Mouse (Mus musculus) adipocyte (in vitro differentiated cells): Measurements from ENCODE around the gene Ptger3.

Experiments
- DNase-seq: peaks from one replicate; pipeline ENCODE4 v3.0.0-alpha.2; 2016; ENCODE audit warnings: low spot score

The Ptger3 gene

DNA sequence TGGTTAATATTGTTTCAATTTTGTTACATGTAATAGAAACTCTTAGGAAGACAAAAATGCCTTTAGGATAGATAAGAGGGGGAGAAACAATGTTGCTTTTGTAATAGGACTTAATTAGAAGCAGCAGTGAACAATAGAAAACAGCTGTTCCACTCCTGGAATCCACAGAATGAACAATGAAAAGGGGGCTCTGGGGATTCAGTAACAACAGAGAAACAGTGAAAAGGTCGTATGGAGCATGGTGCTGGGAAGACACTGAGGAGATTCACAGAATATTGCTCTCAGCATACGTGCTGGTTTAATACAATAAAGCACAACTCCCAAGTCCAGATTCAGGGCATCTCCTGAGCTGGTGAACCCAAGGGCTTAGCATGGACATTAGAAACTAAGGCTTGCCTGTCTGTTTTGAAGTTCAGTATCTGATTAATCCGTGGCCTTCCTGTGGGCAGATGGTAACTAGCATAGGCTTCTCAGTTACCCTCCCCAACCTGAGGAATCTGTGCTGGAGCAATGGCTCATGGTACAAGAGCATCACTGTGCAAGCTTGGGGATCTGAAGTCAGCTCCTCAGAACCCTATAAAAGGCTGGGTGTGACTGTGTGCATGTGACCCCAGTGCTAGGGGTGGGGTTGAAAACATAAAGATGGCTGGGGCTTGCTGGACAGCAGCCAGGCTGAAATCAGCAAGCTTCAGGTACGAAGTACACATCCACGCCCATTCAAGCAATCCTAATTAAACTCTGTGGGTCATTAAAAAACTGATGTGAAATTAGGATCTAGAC, 16.1 kb downstream of the Ptger3 start:
- DNase-seq, result peak; percentile 29

DNA sequence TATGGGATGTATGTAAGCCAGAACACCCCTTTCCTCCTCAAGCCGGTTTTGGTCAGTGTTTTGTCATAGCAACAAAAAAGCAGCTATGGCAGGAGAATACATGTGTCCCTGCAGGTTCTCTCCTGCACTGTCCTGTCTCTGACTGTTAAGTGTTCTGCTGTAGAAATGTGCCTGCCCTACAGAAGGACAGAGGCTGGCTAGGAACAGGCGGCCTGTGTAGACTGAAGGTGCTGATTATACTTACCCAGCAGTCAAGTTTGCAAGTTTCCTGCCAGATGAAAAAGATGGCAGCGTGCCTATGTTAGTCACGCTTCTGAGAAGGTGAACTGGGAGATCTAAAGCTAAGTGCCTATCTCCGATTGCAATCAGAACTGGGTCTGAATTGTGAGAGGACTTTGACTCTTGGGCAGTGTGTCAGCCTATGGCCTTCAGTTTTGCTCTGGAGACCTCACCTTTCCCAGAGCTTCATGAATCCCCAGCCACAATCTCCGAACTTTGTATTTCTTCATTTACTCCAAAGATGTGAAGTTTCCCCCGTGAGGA, 31.2 kb downstream of the Ptger3 start:
- no peak for DNase-seq

DNA sequence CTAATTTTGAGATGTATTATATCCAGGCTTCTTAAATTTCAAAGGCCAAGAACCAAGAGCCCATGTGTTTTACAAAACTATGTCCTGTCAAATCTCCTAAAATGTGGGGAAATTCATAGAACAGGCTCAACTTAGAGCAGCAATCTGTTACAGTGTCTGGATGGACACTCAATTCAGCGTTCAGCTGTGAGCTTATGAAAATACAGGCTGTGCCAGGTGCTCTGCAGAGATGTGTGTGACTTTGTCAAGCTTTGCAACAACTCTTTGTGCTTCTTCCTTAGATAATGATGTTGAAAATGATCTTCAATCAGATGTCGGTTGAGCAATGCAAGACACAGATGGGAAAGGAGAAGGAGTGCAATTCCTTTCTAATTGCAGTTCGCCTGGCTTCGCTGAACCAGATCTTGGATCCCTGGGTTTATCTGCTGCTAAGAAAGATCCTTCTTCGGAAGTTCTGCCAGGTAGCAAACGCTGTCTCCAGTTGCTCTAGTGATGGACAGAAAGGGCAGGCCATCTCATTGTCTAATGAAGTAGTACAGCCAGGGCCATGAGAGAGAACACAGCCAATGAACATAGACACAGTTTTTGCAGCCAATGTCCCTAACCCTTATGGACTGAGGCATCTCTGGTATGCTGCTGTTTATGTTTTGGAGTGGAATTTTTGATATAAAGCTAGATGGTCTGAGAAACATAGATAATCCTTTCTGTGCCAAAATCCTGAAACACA, 38.2 kb downstream of the Ptger3 start:
- DNase-seq, result no peak

DNA sequence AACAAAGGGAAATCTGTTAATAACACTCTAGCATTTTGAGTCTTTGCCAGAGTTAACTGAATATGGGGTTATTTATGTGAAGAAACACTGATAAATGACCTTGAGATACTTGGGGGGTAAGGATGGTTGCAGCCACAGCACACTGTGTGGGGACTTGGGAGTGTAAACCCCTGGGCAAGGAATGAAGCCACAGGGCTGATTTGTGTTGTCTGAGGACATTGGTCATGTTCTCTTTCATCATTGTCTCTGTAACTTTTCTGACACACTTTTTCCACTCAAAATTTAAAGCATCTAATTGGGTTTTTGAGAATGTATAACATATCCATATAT, 38.7 kb downstream of the Ptger3 start:
- DNase-seq, result no peak

DNA sequence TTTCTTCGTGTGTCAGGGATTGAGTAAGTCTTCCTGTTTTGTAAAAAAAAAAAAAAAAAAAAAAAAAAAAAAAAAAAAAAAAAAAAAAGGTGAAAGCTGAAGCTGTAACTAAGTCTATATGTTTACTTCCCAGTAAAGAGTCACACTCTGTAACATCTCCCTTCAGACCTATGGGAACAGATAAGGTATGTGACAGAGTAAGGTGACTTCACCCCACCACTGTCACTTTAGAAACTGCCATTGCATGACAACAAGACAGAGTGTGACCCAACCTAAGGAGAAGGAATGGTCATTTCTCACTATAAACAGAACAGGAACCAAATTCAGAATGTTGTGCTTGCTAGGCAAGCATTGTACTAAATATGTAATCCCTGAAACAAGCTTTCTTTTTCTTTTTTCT, 46.9 kb downstream of the Ptger3 start:
- no peak for DNase-seq

DNA sequence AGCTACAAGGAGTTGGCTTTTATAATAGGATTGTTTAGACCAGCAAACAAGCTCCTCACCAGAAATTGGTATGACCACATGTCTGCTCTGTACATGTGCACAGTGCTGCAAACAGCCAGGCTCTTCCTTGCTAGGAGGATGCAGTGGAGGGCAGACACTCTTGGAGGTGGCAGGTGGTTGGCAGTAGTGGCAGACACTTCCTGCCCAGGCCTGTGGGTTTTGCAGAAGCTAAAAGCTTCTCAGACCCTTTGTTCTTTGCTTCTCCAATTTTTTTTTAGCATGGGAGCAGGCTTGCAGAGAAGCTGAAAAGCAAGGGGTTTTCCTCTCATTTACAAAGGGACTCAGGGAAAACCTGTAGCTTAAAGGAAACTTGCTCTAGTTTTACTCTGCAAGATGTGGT, 50.3 kb downstream of the Ptger3 start:
- DNase-seq, result no peak

DNA sequence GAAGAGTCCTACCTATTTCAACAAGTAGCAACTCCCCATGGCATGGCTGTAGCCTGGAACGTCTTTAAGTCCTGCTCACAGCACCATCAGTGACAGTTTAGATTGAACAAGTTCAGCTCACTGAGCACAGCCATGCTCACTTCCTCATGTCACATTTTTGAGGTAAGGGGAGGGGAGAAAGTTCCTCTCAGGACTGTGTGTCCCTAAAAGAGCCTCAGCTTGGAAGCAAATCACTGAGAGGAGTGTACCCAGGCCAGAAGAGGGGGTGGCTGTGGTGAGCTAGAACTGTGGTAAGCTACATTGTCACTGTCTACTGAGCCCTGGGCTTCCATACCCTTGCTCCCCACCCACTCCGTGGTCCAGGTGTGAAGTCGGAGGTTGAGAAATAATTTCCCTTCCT, 60.7 kb downstream of the Ptger3 start:
- no peak for DNase-seq

DNA sequence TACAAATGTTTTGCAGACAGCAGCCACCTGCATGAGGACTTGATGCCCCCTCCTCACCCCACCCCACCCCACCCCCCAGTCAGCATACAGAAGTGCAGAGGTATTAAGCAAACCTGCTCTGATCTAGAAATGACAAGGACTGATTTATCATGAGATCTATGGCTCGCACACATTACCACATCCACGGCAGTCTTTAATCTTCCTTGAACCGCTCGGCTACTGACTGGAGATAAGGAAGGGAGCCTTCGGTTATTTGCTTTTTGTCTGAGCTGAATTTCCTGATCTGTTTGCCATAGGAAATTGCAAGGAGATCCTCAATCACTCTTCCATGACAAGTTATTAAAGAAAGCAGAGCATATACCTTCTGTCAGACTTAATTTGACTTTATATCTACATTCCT, 64.0 kb downstream of the Ptger3 start:
- DNase-seq, result no peak

DNA sequence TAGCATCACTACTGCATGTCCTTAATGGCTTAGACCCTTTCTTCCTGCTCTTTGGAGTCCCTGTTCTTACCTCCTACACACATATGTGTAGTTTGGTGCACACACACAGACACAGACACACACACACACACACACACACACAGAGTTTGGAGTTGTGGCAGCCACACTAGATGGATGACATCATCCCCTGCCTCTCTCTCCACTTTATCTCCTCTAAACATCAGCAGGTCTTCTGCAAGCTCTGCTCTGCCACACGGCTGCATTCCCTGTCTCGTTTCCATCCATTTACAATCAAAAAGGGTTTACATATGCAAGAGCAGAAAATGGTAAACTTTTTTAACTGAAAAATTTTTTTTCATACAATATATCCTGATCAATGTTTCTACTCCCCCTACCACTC, 64.7 kb downstream of the Ptger3 start:
- DNase-seq, result no peak

DNA sequence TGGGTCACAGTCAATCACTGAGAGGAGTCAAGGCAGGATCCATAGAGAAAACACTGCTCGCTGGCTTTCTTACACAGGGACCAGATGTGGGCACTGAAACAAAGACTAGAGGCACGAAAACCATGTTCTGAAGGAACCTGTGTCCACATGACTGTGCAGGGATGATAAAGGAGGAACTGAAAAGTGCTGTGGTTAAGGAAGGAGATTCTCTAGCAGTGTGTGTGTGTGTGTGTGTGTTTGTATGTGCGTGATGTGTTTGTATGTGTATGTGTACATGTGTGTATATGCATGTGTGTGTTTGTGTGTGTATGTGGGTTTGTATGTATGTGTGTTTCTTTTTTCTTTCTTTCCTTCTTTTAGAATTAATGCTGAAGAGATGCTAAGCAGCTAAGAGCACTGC, 67.7 kb downstream of the Ptger3 start:
- DNase-seq, result no peak

DNA sequence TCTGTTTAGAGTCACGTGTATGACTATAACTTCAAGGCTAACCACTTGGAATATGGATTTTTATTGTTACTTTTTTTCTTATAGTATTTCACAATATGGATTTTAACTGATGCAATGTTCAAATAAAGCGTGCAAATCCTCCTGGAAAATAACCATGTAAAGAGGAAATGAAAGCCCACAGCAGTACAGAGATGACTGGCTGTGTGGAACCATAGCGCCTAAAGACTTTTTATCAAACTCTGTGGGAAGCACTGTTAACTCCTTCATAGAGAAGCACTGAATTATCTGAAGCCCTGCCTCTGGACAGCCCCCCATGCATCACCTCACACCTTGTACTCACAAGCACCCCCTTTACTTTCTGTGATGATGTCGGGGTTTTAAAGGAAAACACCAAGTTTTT, 69.0 kb downstream of the Ptger3 start:
- no peak for DNase-seq

DNA sequence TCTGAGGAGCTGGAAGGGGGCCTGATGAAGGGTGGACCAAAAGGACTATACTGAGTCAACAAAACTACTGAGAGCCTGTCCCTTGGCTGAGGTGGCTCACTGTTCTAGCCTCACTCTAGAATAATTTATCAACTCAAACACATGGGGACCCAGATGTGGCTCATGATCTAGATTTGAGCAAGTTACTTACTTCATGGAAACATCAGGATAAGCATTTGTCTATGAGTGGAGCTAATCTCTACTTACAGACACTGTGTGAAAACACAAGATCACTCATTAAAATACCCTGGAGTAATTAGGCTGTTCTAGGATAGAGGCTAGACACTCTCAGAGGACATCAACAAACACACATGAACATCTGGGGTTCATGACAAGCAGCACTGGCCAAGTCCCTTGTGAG, 70.2 kb downstream of the Ptger3 start:
- no peak for DNase-seq

DNA sequence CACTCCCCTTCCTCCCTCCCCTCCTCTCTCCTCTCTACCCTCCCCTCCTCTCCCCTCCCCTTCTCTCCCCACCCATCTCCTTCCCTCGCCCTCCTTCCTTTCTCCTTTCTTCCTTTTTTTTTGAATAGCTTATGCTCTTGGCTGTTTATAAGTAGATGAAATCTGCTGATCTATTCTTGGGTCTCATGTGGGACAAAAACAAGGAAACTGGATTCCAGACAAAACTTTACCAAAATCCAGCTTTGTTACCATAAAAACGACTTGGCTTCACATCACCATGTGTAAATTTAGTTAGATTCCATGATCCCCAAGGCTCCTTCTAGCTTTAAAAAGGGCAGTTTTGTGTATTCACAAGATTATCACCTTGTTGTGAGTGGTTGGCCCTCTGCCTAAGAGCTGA, 70.6 kb downstream of the Ptger3 start:
- DNase-seq, result no peak

DNA sequence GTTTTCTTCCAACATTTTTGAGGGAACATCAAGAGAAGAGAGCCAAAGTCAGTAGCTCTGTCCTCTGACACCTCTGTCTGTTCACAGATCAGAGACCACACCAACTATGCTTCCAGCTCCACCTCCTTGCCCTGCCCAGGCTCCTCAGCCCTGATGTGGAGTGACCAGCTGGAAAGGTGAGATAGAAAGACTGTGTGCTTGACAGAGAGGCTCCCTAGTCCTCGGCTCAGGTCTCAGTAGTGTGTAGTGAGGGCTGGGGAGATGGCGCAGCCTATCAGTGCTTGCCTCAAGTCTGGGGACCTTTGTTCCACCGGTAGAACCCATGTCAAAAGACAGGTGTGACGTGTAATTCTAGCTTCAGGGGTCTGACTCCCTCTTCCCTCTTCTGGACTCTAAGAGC, 74.9 kb downstream of the Ptger3 start:
- DNase-seq, result no peak

DNA sequence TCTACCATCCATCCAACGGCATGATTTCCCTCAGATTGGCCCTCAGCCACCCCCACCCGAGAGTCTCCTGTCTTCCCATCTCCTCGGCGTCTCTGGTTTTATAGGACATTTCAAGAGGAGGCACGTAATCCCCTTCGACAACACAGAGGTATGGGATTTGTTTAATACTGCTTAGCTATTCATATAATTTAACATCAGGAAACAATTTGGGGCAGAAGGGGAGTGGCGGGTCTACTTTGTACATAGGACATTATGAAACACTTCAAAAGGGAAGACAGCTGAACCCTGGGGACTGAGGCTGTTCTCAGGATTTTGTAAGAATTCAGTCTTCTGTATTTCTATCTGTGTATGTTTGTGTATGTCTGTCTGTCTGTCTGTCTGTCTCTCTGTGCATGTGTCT, 94.9 kb downstream of the Ptger3 start:
- DNase-seq, result no peak

DNA sequence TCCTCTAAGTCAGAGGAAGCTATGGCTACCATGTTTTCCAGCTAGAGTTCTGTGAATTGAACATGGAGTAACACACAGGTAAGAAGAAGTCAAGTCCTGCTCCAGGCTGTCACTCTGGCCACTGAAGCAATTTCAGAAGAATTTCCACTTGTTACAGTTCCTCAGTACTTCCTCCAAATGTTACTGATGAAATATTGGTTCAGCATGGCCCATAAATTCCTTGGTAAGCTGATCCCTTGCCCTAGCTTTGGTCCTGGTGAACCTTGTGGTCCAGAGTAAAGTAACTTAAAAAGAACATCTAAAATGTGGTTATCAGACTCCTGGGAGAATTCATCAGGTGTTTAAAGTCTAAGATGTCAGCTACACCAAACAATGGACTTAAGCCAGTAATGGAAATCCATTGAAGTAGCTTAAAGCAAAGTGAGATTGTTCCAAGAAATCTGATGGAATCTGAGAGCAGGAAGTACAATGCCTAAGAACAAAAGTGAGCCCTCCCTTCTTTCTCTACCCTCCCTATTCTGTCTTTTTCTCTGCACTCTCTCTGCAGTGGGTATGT, 97.9 kb downstream of the Ptger3 start:
- no peak for DNase-seq

DNA sequence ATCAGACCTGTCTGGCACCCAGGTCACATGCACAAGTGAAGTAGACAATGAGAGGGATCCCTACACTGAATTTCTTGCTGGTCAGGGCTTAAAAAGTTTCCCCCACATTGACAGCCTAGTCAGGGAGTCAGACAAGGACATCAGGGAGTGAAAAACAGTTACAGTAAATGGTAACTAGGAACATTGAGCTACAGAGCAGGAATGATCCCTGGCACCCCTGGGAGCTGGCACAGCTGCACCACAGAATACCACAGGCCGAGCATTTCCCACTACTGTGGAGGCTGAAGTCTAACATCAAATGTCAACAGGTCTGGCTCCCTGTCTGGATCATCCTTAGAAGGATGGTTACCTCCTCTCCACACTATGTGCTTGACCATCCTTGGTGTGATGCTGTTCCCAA, 98.8 kb downstream of the Ptger3 start:
- no peak for DNase-seq

DNA sequence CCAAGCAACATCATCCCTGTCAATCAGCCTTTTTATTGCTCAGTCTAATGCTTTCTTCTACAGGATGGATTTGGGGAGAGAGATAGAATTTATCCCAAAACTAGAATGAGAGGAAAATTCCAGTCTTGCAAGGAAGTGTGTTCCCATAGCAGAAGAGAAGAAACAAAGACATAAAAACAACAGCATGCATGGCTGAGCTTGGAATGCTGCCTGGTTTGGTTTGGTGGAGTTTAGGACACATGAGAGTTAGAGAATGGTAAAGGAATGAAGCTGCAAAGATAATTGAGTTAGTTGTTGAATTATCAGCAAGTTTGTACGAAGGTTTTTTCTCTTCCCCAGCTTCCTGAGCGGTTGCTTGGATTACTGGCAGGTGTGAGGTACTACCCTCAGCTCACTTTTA, 99.5 kb downstream of the Ptger3 start:
- DNase-seq, result no peak

DNA sequence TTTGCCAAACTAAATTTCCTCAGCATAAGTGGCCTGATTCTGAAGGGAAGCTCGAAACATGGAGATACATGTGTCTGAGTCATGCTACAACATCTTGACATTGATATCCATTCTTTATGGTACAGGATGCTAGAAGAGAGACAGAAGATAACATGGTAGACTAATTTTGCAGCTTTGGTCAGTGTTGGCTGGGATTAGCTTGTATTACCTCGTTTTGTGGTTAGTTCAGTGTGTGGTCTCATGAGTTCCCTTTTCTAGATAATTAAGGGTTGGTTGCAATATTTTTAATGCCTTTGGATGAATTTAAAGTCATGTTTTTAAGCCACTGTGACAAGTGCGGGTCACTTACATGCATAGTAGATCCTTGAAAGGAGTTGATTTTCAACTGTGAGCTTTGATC, 119.4 kb downstream of the Ptger3 start:
- no peak for DNase-seq

DNA sequence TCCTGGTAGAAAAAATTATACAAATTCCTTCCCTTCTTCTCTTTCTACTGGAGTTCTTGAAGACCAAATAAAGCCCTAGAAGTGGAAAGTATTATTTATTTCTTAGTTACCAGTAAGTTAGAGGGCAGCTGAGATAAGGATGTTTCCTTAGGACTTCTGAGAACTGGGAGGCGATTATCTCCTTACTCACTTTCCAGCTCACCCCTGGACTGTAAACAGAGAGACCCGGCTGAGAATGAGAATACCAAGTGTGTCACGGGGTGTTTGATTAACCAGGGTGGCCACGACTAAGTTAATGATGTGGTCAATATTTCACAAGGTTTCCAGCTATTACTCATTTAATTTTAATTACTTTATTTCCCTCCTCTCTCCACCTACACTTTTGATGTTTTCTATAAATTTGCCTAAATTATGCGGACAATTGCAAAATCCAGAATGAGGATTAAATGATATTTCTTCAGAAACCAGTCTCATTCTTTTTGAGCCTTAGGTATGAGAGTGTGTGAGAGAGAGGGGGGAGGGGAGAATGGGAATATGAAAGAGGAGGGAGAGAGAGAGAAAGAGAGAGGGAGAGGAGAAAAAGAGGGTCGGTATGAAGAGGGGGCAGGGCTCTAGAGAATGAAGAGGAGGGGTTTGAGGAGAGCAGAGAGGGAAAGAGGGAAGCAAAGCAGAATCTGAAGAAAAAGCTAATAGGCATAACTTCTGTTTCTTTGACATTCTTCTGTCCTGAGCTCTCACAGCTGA, 121.9 kb downstream of the Ptger3 start:
- no peak for DNase-seq
